Mouse (Mus musculus) layer of hippocampus, adult 9-10 months (tissue): Measurements from ENCODE around the gene Akt1s1.
"Not testable (repeated sequence)": the region's sequence is repeated elsewhere in the genome, so short reads cannot be mapped to it uniquely, and the experiment has no call there.

Experiments
- DNase-seq: peaks from one replicate; pipeline ENCODE4 v3.0.0; 2022; ENCODE audit warnings: low spot score

Gene Akt1s1

DNA sequence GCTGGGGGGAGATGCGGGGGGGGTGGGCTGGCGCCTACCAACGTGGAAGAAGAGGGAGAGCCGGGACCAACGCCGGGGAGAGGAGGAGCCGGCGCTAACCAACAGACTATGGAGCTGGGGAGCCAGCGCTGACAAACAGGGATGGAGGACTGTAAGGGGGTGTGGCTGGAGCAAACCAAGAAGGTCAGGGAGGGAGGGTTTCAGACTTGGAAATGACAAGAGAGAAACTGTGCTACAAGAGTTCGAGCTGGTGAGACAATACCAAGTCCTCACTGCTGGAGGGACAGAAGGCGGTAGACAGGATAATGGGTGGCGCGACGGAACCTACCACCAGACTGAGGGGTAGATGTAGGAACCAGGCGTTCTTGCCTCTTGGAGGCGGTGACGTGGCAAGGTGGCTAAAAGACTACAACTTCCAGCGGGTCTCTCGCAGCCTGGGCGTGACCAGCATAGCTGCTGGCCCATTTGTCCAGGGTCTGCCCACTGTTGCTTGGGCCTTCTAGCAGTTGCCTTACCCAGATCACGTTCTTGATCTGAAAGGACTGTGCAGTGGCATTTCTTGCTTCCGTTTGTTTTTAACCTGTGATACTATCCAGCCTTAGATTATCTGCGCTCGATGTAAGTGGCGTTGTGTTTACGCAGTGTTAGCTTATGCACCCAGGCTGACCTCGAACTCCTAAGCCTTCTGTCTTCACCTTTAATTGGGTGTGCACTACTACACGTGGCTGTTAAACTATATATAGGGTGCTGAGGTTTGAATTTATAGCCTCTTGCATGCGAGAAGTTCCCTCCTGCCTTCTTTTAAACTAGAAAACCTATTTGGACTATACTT, 21.1 kb downstream of the Akt1s1 start, which contains the start of gene Ptov1:
TSS of gene Ptov1 (minus strand) at position 92 of the 832 bp plus-strand sequence.
- DNase-seq, result peak; percentile 92

DNA sequence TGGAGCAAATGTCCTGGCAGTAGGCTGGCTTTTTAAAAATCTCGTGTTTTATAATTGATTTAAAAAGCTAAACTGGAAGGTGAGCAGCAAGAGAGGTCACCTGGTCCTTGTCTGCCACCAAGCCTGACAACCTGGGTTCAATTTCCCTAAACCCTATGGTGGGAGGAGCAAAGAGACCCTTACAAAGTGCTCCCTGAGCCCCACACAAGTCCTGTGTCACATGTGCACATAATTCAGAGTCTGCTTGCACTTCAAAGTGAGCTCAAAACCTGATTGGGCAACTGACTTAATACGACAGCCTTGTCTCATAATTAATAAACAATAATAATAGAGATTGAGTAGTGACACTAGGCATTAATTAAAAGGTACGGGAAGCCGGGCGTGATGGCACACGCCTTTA, 21.8 kb downstream of the Akt1s1 start:
- DNase-seq, result no peak

DNA sequence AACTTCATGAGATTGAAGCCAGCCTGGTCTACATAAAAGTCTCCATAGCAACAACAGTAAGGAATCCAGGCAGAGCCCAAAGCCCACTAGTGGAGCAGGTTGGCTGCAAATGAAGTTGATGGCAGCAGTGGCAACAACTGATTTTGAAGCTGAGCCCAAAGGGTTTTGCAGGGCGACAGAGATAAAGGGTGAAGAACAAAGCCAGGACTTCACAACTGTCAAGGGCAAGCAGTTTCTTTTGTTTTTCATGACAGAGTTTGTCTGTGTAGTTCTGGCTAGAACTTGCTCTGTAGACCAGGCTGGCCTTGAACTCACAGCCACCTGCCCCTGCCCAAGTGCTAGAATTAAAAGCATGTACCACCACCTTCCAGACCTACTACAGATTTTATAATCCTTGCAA, 22.4 kb downstream of the Akt1s1 start:
- no peak for DNase-seq

DNA sequence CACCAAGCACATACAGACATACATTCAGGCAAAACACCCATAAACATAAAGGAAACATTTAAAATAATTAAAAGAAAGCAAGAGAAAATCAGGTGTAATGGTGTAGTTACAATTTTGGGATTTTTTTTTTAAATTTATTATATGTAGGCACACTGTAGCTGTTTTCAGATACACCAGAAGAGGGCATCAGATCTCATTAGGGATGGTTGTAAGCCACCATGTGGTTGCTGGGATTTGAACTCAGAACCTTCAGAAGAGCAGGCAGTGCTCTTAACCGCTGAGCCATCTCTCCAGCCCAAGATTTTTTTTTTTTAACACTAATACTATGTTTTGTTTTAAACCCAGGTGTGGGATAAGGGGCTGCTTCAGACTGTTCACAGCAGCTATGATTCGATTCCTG, 23.0 kb downstream of the Akt1s1 start:
- not testable (repeated sequence) for DNase-seq

DNA sequence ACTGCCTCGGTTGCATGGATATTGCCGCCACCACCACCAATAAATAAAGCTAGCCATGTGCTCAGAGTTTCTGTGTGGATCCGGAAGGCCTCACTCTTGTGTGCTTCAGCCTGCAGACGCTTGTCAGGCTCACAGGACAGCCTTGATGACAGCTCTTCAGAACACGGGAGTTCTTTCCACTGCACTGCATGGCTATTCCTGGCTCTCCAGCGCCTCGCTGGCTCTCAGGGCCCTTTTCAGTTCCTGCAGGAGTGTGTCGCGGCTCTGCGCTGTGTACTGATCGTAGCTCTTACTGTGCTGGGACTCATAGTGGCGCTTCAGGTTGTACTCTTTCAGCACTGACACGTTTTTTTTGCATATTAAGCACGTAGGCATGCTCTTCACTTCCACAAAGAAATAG, 29.0 kb downstream of the Akt1s1 start:
- no peak for DNase-seq

DNA sequence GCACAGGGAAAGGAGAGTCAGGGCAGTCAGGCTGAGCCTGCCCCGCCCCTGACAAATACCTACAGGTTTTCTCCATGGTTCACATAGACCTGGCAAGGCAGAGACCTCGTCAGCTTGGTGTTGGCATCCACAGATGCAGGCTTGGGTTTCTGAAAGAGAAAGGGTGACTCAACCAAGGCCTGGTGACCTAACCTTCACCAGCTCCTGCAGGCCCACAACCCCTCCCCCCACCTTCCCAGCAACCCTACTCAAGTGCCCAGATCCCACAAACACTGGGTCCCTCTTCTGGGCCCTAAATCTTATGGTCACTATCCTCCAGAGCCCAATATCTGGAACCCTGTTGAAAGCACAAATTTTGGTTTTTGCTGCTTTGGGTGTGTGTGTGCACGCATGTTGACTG, 34.2 kb downstream of the Akt1s1 start:
- DNase-seq, result no peak

DNA sequence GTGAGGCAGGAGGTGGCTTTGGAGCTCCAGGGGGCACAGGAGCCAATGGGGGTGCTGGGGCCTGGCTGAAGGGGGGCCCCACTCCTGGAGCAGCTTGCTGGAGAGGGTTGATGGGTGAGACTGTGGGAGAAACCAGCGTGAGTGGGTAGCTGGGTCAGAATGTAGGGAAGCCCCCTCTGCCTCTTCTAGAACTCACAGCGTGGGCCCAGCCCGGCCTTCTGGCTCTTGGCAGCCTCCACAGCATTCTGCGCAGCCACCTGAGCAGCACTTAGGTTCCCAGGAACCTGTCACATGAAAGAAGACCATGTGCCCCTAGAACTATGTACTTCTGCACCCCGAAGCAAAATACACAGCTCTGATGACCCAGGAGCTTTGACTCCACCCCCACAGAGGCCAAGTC, 35.8 kb downstream of the Akt1s1 start:
- no peak for DNase-seq

DNA sequence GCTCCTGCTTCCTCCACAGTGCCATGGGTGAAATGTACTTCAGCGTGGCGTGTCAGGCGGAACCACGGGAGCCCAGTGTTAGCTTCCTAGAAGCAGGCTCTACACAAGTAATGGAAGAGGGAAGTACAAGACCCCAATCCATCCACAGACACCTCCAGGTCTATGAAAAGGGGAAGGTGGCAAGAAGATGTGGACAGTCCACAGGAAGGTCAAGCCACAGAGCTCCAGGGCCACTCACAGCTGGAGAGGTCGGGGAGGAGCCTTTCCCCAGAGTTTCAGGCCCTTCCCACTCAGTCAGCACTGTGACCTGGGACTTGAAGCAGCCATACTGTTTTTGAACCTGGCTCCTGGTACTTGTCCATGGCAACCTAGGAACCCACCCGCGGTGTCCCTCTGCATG, 38.2 kb downstream of the Akt1s1 start:
- DNase-seq, result no peak

DNA sequence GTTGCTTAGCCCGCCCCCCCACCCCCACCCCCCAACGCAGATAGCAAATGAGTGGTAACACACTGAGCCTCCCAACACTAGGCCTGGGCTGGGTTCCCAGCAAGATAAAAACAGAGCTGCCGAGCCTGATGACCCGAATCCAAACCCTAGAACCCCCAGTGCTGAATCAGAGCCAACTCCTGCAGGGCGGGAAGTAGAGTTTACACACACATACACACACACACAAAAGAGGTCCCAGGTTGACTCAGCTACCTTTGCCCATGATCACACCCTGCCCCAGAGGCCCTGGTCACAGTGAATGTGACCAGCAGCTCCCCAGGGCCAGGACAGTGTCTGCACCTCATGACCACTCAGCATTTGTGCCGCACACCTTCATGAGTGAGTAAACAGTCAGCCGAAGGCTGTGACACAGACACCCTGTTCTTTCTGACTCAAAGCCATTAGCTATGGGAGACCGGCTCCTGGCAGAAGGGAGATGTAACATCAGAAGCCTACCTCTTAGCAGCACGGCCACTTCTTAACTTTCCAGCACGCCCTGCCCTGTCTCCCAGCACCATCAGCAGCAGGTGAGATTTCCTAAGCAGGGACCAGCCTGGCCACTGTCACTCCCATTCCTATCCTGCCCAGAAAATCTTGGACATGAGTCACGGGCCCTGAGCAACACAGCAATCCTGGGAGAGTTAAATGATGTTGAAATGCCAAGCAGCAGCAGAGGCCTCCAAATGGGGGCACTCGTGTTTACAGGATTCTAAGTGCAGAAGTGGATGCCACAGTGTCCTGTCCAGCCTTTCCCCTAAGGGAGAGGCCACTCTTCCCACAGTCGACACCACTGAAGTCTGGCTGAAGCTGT, 39.7 kb downstream of the Akt1s1 start:
- no peak for DNase-seq

DNA sequence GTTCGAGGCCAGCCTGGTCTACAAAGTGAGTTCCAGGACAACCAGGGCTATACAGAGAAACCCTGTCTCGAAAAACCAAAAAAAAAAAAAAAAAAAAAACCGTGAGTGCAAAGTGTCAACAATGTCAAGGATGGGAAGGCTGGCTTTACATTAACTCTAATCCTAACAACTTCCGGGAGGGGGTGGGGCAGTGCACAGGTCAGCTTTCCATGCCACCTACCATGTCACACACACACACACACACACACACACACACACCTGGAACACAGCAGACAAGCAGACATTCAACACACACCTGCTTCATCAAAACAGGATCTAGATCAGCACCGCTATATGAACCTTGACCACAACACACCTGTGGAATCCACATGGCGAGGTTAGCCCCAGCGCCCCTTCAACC, 41.4 kb downstream of the Akt1s1 start:
- DNase-seq, result no peak

DNA sequence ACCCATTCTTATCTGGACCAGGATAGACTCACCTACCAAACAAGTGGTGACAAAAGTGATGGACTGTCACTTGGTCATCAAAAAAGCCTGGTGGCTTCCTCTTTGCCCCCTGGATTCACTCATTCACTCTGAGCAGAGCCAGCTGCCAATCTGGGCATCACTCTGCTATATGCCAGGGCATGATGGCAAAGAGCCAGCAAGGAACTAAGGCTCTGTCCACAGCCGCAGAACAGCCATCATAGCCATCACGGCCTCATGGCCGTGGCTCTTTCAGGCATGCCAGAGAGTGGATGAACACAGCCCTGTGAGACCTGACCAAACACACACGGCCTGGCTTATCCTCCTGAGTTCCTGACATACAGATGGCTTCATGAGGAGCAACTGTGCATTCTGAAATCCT, 41.9 kb downstream of the Akt1s1 start:
- DNase-seq, result no peak

DNA sequence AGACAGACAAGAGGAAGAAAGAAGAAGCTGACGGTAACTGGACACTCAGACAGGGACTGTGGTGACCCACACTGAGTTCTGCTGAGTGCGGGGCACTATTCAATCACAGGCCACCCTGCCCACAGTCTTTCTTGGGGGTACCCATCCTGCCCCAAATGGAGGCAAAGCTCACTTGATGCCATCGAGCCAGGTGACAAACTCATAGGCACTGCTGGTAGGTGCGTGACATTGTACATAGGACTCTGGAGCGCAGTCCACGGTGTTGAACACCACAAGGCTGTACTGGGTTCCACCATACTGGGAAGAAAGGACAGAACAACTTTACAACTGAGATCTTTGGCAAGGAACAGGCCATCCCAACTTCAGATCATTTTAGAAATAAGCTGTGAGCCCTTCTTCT, 42.8 kb downstream of the Akt1s1 start:
- no peak for DNase-seq

DNA sequence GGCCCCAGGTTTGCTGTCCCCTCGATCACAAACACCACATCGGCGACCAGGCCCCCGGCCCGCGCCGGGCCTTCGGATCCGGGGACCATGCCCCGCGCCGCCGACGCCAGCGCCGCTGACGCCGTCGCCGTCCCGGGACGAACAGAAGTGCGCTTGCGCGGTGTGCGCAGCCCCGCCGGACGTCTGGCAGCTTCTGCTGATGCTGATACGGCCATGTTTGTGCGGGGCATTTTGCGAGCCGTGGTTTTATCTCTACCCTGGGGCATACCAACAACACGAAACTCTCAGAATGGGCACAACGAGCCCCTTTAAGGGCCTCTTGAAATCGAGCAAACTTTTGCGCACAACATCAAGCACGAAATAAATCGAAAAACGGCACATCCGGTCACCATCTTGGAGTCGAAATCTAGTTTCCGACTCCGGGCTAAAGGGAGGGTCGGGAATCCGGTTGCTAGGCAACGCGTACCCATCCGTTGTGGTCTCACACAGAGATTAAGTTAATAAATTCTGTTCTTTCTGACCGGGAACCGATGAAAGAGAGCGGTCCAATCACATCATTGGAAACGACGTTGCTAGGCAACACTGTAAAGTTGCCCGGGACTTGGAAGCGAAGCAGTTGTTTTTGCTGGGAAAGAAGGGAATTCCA, 43.6 kb downstream of the Akt1s1 start, which contains the start of gene Med25:
TSS of gene Med25 (minus strand) at position 437 of the 646 bp plus-strand sequence.
- peak; percentile 95 for DNase-seq

DNA sequence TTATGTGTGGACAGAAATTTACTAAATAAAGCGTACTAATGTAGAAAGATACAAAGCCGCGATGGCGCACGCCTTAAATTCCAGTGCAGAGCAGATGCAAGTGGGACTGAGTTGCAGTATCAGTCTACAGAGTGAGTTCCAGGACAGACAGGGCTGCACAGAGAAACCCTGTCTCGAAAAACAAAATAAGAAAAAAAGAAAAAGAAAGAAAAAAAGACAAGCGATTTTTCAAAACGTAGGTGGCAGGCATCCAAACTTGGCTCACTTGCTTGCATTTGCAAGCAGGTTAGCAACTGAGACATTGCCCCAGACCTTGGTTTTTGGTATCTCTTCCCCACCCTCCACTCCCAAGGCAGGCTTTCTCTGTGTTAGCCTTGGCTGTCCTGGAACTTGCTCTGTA, 44.4 kb downstream of the Akt1s1 start:
- no peak for DNase-seq

DNA sequence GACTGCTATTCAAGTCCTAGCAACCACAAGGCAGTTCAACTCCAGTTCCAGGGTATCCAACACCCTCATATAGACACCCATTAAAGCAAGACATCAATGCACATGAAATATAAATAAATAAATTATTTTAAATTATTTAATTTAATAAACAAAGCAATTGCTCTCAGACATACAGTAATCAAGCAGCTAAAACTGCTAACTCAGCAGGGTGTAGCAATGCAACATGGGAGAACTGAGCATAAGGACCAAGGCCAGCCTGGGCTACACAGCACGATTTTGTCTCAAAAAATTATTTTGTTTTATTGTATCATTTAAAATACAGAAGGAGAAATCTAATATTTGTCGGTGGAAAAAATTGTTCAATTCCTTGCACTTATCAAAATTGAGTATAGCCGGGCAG, 45.4 kb downstream of the Akt1s1 start:
- DNase-seq, result no peak

DNA sequence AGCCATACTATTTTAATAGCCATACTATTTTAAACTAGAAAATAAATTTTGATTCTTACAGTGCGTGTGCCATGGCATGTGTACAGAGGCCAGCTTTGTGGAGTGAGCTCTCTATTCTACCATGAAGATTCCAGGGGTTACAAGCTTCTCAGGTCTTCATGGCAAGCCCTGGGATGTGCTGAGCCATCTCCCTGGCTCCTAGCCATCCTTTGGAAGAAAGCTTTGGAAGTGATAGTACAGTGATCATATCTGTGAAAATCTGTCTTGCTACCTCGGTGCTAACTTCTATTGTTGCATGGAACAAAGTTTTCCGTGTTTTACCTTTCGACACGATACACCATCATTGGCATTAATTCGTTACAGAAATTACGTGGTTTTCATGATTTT, 46.4 kb downstream of the Akt1s1 start:
- no peak for DNase-seq

DNA sequence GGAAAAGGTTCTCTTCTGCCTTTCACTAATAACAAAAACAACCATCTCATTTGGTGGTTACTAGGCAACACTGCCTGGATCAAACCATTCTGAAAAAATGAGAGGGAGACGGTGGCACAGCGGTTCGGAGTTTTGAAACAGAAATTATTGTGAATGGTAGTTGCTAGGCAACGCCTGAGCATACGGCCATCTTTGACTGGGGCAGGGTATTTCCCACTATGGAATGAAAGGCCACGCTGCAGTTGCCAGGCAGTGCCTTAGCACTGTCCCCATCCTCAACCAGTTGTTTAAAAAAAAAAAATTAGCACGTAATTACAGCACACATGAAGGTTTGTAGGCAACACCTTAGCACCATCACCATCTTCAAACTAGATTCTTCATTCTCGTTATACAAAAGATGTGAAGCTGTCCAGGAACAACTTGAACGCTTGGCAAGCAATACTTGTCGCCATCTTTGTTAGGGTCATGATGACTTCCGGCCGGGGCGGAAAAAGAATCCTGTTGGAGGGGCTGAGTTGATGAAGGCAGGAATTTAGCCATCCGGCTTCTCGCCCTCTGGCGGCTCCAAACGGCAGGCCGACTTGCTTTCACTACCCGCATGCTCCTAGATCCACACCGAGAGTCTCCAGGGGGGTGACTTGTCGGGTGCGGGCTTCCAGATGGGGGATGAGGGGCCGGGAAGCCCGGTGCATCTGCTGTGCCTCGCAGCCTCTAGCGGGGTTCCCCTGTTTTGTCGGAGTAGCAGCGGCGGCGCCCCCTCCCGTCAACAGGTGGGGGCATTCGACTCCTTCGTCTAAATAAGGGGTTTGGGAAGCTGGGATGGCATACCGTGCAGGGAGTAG, 47.0 kb downstream of the Akt1s1 start, which contains the start of gene Fuz:
TSS of gene Fuz (plus strand) at position 487 of the 842 bp plus-strand sequence.
- DNase-seq, result peak; percentile 90

DNA sequence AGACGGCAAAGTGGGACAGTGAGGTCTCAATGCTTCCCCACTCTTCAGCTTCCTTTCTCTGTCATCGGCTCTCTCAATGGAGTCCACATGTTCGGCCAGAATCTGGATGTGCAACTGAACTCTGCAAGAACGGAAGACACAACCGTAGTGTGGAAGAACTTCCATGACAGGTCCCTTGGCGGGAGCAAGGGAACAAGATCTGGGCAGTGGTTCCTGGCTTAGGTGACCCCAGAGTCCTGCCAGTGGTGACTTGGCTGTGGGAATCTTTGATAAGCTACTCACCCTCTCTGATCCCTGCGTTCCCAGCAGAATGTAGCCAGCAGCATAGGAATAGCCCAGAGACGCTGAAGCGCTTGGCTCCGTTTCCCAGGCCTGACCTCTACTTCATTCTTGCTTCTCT, 47.7 kb downstream of the Akt1s1 start:
- DNase-seq, result no peak

DNA sequence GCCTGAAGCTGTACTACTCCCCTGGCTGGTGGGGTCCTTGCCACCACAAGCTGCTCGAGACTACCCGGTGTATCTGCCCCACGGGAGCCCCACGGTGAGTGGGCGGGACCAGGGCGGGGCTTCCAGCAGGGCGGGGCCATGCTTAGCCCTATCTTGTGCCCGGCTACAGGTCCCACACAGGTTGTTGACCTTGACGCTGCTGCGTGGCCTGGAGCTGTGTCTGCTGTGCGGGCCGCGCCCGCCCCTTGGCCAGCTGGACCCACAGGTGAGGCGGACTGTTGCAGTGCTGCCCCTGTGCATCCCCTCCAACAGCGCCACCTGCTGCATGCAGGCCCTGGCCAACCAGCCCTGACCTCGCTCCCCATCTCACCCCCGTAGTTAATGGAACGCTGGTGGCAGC, 49.8 kb downstream of the Akt1s1 start:
- no peak for DNase-seq

DNA sequence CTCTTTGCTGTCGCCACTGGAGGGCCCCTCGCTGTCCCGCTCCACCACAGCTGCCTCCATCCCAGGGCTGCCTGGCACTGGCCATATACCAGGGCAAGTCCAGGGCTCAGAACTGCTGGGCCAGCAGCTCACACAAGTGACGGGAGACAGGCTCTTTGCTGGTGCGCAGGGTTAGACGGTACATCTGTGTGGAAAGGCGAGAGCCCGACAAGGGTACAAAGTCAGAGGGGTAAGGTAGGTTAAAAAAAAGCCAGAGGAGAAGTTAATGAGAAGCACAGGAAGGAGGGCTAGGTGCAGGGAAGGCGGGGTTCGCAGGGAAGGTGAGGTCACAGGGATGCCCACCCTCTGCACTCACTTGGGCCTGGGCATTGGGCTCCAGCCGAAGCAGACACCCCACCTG, 51.8 kb downstream of the Akt1s1 start:
- no peak for DNase-seq

DNA sequence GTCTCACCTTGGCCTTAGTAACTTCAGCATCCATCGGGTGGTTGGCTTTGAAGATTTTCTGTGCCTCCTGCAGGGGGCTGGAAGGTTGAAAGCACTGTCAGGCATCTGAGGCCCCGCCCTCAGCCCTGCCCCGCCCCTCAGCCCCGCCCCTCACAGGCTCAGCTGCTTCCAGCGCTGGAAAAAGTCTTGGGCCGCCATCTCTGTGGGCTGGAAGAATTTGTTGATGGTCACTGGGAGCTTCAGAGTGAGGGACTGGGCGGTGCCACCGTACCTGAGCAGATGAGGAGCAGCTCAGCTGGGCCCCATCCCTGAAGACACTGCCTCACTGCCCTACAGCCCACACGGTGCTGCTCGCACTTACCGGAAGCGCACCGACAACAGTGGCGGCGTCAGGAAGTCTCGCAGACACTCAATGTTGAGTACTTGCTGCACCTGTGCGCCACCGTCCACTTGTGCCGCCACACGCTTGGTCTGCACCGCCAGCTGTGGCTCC, 52.5 kb downstream of the Akt1s1 start:
- no peak for DNase-seq
